18 mouse cellular contexts compared by ENCODE assay signal in genomic region chr13:96945748-96946147, GRCm38 (mm10). TPM values are rescaled to one million over a fixed set of nuclear protein-coding genes. Genes with fewer than 3 reads are reported as not detected.
"Had no signal": no experiment of that assay in that cellular context is flagged by ENCODE, and none has a peak within 500 bp of the region (broad histone marks: within the 10 kb centered on the region; RNA-seq: fewer than 3 reads in every experiment).

No protein-coding gene starts in this region.

- H3K4me3 ChIP-seq: neural tube, embryonic 12.5 days; neural tube, embryonic 13.5 days; neural tube, embryonic 15.5 days; stomach, embryonic 15.5 days had no signal

- DNase-seq: retina, postnatal 1 day; right cerebral cortex, adult 18-20 months; right cerebral cortex, postnatal 14 days; right cerebral cortex, postnatal 25 days; right cerebral cortex, postnatal 4 days; spleen, adult 18-20 months; thymus, adult 18-20 months; thymus, adult 2 months; thymus, postnatal 14 days; thymus, postnatal 25 days; thymus, postnatal 36 days; thymus, postnatal 4 days had no signal

- H3K4me1 ChIP-seq: neural tube, embryonic 12.5 days; neural tube, embryonic 13.5 days; neural tube, embryonic 15.5 days; stomach, embryonic 15.5 days had no signal

- H3K4me2 ChIP-seq: neural tube, embryonic 12.5 days; neural tube, embryonic 13.5 days; neural tube, embryonic 15.5 days; stomach, embryonic 15.5 days had no signal

- H3K27me3 ChIP-seq: neural tube, embryonic 12.5 days; neural tube, embryonic 13.5 days; neural tube, embryonic 15.5 days; stomach, embryonic 15.5 days had no signal

- H3K36me3 ChIP-seq: neural tube, embryonic 12.5 days; neural tube, embryonic 13.5 days; neural tube, embryonic 15.5 days had no signal

- H3K9ac ChIP-seq: neural tube, embryonic 12.5 days; neural tube, embryonic 13.5 days; neural tube, embryonic 15.5 days; stomach, embryonic 15.5 days had no signal

- H3K27ac ChIP-seq: neural tube, embryonic 12.5 days; neural tube, embryonic 13.5 days; neural tube, embryonic 15.5 days; stomach, embryonic 15.5 days; stomach, postnatal 0 days had no signal

- H3K9me3 ChIP-seq: neural tube, embryonic 12.5 days; neural tube, embryonic 13.5 days; neural tube, embryonic 15.5 days; stomach, embryonic 15.5 days had no signal

RNA-seq across cellular contexts. Expression of gene Gcnt4, which starts 21.3 kb away (rescaled TPM):
- polyA plus RNA-seq: neural tube, embryonic 14.5 days had no signal
